Mouse (Mus musculus) small intestine, adult 2 months (tissue): ENCODE measurements around the gene Psmd1.

Experiments used
- CTCF ChIP-seq: fragments of 200-500 bp; IDR thresholded peaks from 2 replicates; pipeline ENCODE4 v1.5.1; 2012; ENCODE audit warnings: low read depth, mild to moderate bottlenecking, control low read depth, inconsistent platforms, low read length, moderate library complexity, mixed read lengths; ENCODE audit not compliant: insufficient replicate concordance, insufficient read length; ENCODE audit errors: extremely low read depth
- POLR2A ChIP-seq: fragments of 200-500 bp; IDR thresholded peaks from 2 replicates; pipeline ENCODE4 v1.6.1; 2012; ENCODE audit warnings: low read depth, mild to moderate bottlenecking, control low read depth, inconsistent platforms, low read length, moderate library complexity

DNA sequence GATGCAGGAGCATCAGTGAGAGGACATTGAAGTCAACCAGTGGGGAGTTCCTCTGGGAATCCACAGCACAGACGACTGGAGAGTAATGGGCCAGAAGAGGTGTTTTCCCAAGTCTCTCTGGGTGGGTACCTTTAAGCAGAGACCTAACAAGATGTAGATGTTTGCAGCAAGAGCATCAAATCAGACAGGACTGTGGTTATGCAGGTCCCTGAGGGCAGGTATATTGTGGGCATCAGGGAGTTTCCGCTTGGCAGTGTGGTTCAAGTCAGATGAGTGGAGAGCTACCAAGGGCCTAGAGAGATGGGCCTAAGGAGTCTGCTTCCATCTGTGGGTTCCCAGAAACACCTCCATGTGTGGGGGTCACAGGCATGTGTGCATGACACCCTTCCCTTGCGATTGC is 91.9 kb downstream of the Psmd1 start:
- TF ChIP-seq POLR2A, result no peak
- TF ChIP-seq CTCF, result no peak
